8 mouse cellular contexts compared by ENCODE assay signal in genomic region chr11:102248630-102249230, GRCm38 (mm10). TPM values are rescaled to one million over a fixed set of nuclear protein-coding genes. Genes with fewer than 3 reads are reported as not detected.
DNase-seq lines count a peak whose midpoint lies in the region; ATAC-seq and TF ChIP-seq lines count a peak whose summit lies in the region.

Gene BC030867, plus strand, starts transcription at chr11:102248882.

- peak within 1 kb of the TSS; percentile 90 for H3K9ac ChIP-seq in ES-Bruce4 (ENCODE audit: low read depth, poor library complexity, severe bottlenecking)
- H3K9ac ChIP-seq in forebrain, embryonic 12.5 days, result peak within 1 kb of the TSS; percentile 80
- H3K9ac ChIP-seq in heart, postnatal 0 days (replicated peaks; ENCODE audit: low read depth, low read length), result peak within 1 kb of the TSS; percentile 56; the same call in 1 of the 2 replicates
- peak within 1 kb of the TSS; percentile 85 for H3K9ac ChIP-seq in liver, embryonic 15.5 days
- peak within 1 kb of the TSS; percentile 71 for H3K9ac ChIP-seq in neural tube, embryonic 11.5 days (ENCODE audit: low read length)
- peak within 1 kb of the TSS; percentile 83 for H3K9ac ChIP-seq in stomach, embryonic 16.5 days (ENCODE audit: low read length)

- peak within 1 kb of the TSS; percentile 73 for H3K27ac ChIP-seq in ES-Bruce4 (ENCODE audit: insufficient read depth, low read length)
- peak within 1 kb of the TSS; percentile 27 for H3K27ac ChIP-seq in forebrain, embryonic 12.5 days
- no peak within 1 kb of the TSS for H3K27ac ChIP-seq in heart, postnatal 0 days (ENCODE audit: low read depth)
- peak within 1 kb of the TSS; percentile 74 for H3K27ac ChIP-seq in liver, embryonic 15.5 days (replicated peaks)
- H3K27ac ChIP-seq in neural tube, embryonic 11.5 days (ENCODE audit: low read depth, low read length), result 0 out of 2 replicates have a peak within 1 kb of the TSS, but pooled peaks have one; percentile 8
- H3K27ac ChIP-seq in stomach, embryonic 16.5 days (ENCODE audit: low read length), result peak within 1 kb of the TSS; percentile 55

- peak within 1 kb of the TSS; percentile 68 for H3K4me2 ChIP-seq in forebrain, embryonic 12.5 days
- peak within 1 kb of the TSS; percentile 99 for H3K4me2 ChIP-seq in heart, postnatal 0 days (ENCODE audit: low read depth, low read length)
- H3K4me2 ChIP-seq in liver, embryonic 15.5 days, result peak within 1 kb of the TSS; percentile 82
- H3K4me2 ChIP-seq in neural tube, embryonic 11.5 days (ENCODE audit: low read depth), result peak within 1 kb of the TSS; percentile 78
- peak within 1 kb of the TSS; percentile 86 for H3K4me2 ChIP-seq in stomach, embryonic 16.5 days (ENCODE audit: low read depth, low read length)

- H3K4me1 ChIP-seq in ES-Bruce4 (ENCODE audit: control insufficient read depth, insufficient read depth, low read length), result no peaks in the 10 kb centered on the region
- peaks cover 30% of the 10 kb centered on the region for H3K4me1 ChIP-seq in forebrain, embryonic 12.5 days
- H3K4me1 ChIP-seq in heart, postnatal 0 days (ENCODE audit: control insufficient read depth, insufficient read depth), result peaks cover 13% of the 10 kb centered on the region
- peaks cover 24% of the 10 kb centered on the region for H3K4me1 ChIP-seq in liver, embryonic 15.5 days (replicated peaks)
- H3K4me1 ChIP-seq in neural tube, embryonic 11.5 days (ENCODE audit: control insufficient read depth, insufficient read depth, low read length), result peaks cover 11% of the 10 kb centered on the region; the same call in 1 of the 2 replicates
- H3K4me1 ChIP-seq in stomach, embryonic 16.5 days (ENCODE audit: control insufficient read depth, insufficient read depth, low read length), result peaks cover 27% of the 10 kb centered on the region

- peak; percentile 55 for TF ChIP-seq POLR2A in ES-Bruce4 (IDR thresholded peaks at IDR 0.05; ENCODE audit: insufficient read depth, low read length)

- H3K9me3 ChIP-seq in ES-Bruce4 (replicated peaks; ENCODE audit: control insufficient read depth, insufficient read depth, low read length, poor library complexity, severe bottlenecking), result no peaks in the 10 kb centered on the region
- no peaks in the 10 kb centered on the region for H3K9me3 ChIP-seq in forebrain, embryonic 12.5 days
- no peaks in the 10 kb centered on the region for H3K9me3 ChIP-seq in heart, postnatal 0 days (replicated peaks; ENCODE audit: control insufficient read depth, low read length)
- no peaks in the 10 kb centered on the region for H3K9me3 ChIP-seq in liver, embryonic 15.5 days (replicated peaks)
- no peaks in the 10 kb centered on the region for H3K9me3 ChIP-seq in neural tube, embryonic 11.5 days (ENCODE audit: control insufficient read depth, low read length)
- no peaks in the 10 kb centered on the region for H3K9me3 ChIP-seq in stomach, embryonic 16.5 days (replicated peaks; ENCODE audit: control insufficient read depth, low read length)

- peak; percentile 99 for DNase-seq in c-Kit-positive CD71-positive TER-119-positive erythroid progenitor cells, embryonic 14.5 days (ENCODE audit: low spot score)
- DNase-seq in heart, postnatal 0 days (ENCODE audit: low spot score), result peak; percentile 88
- DNase-seq in kidney, postnatal 36 days, result peak; percentile 94 to 97
- DNase-seq in neural tube, embryonic 11.5 days (ENCODE audit: low spot score), result peak; percentile 98

- H3K27me3 ChIP-seq in ES-Bruce4 (ENCODE audit: control insufficient read depth, insufficient read depth, low read length, poor library complexity, severe bottlenecking), result no peaks in the 10 kb centered on the region
- no peaks in the 10 kb centered on the region for H3K27me3 ChIP-seq in forebrain, embryonic 12.5 days
- no peaks in the 10 kb centered on the region for H3K27me3 ChIP-seq in heart, postnatal 0 days (ENCODE audit: control insufficient read depth, insufficient read depth, low read length)
- H3K27me3 ChIP-seq in liver, embryonic 15.5 days, result peaks cover 20% of the 10 kb centered on the region
- H3K27me3 ChIP-seq in neural tube, embryonic 11.5 days (ENCODE audit: control insufficient read depth, insufficient read depth, low read length), result no peaks in the 10 kb centered on the region
- H3K27me3 ChIP-seq in stomach, embryonic 16.5 days (ENCODE audit: control insufficient read depth, insufficient read depth, low read length), result no peaks in the 10 kb centered on the region

- under 1% methylated on average over 41 of the region's 41 CpGs for WGBS in forebrain, embryonic 12.5 days
- under 1% methylated on average over 41 of the region's 41 CpGs for WGBS in heart, postnatal 0 days
- under 1% methylated on average over 41 of the region's 41 CpGs for WGBS in liver, embryonic 15.5 days (ENCODE audit: insufficient replicate concordance)
- WGBS in neural tube, embryonic 11.5 days, result under 1% methylated on average over 41 of the region's 41 CpGs
- WGBS in stomach, embryonic 16.5 days, result under 1% methylated on average over 41 of the region's 41 CpGs

- H3K36me3 ChIP-seq in ES-Bruce4 (ENCODE audit: control insufficient read depth, insufficient read depth, low read length, poor library complexity, severe bottlenecking), result peaks cover 27% of the 10 kb centered on the region
- peaks cover 14% of the 10 kb centered on the region for H3K36me3 ChIP-seq in forebrain, embryonic 12.5 days (replicated peaks)
- no peaks in the 10 kb centered on the region for H3K36me3 ChIP-seq in heart, postnatal 0 days (replicated peaks; ENCODE audit: control insufficient read depth, insufficient read depth, low read length)
- peaks cover 32% of the 10 kb centered on the region for H3K36me3 ChIP-seq in liver, embryonic 15.5 days (replicated peaks)
- H3K36me3 ChIP-seq in neural tube, embryonic 11.5 days (ENCODE audit: control insufficient read depth, insufficient read depth, low read length), result peaks cover 2% of the 10 kb centered on the region; the same call in 1 of the 2 replicates
- H3K36me3 ChIP-seq in stomach, embryonic 16.5 days (ENCODE audit: control insufficient read depth, insufficient read depth, low read length), result no peaks in the 10 kb centered on the region

- peak; percentile 65 for ATAC-seq in forebrain, embryonic 12.5 days (ENCODE audit: low FRiP score)
- ATAC-seq in heart, postnatal 0 days (ENCODE audit: insufficient read depth, low read depth), result peak; percentile 63
- peak; percentile 80 for ATAC-seq in liver, embryonic 15.5 days (ENCODE audit: insufficient read depth)
- peak; percentile 73 for ATAC-seq in neural tube, embryonic 11.5 days (ENCODE audit: insufficient read depth, low FRiP score, low TSS enrichment)
- peak; percentile 39; the same call in 1 of the 2 replicates for ATAC-seq in stomach, embryonic 16.5 days (ENCODE audit: insufficient read depth, low FRiP score)

- TF ChIP-seq CTCF in ES-Bruce4 (IDR thresholded peaks at IDR 0.05; ENCODE audit: low read depth, low read length), result peak; percentile 58
- TF ChIP-seq CTCF in heart, postnatal 0 days (IDR thresholded peaks at IDR 0.05; ENCODE audit: low read depth), result peak; percentile 76

- TF ChIP-seq EP300 in ES-Bruce4 (IDR thresholded peaks at IDR 0.05; ENCODE audit: insufficient read depth, low read depth, low read length), result no peak
- TF ChIP-seq EP300 in heart, postnatal 0 days (IDR thresholded peaks at IDR 0.05; ENCODE audit: low read depth), result peak; percentile 65

- peak within 1 kb of the TSS; percentile 89 for H3K4me3 ChIP-seq in ES-Bruce4 (ENCODE audit: low read depth, low read length)
- H3K4me3 ChIP-seq in forebrain, embryonic 12.5 days (replicated peaks), result peak within 1 kb of the TSS; percentile 57
- peak within 1 kb of the TSS; percentile 75 for H3K4me3 ChIP-seq in heart, postnatal 0 days (ENCODE audit: low read depth, low read length)
- H3K4me3 ChIP-seq in liver, embryonic 15.5 days (replicated peaks), result peak within 1 kb of the TSS; percentile 86
- peak within 1 kb of the TSS; percentile 80 for H3K4me3 ChIP-seq in neural tube, embryonic 11.5 days (ENCODE audit: low read depth, low read length)
- H3K4me3 ChIP-seq in stomach, embryonic 16.5 days (replicated peaks; ENCODE audit: low read length), result peak within 1 kb of the TSS; percentile 70

RNA-seq across cellular contexts. Expression of gene BC030867, which starts in this region (rescaled TPM):
- polyA plus RNA-seq in ES-Bruce4 (2011; ENCODE audit: insufficient read depth, insufficient read length, low read depth, missing spikeins), result 32.5 and 34.0 TPM in 2 replicates
- polyA plus RNA-seq in forebrain, embryonic 12.5 days (2016; fragmentation: Nextera tagmentation; extraction: Ambion mirVana), result 18.5 and 19.4 TPM in 2 replicates
- total RNA-seq in heart, postnatal 0 days (2014; rRNA removed; ENCODE audit: low replicate concordance), result 3.9 and 5.6 TPM in 2 replicates
- 2.2 and 2.9 TPM in 2 replicates for polyA plus RNA-seq in heart, postnatal 0 days (2015; fragmentation: Nextera tagmentation; extraction: Ambion mirVana)
- polyA plus RNA-seq in liver, embryonic 15.5 days (2015; fragmentation: Nextera tagmentation; extraction: Ambion mirVana), result 14.1 and 15.3 TPM in 2 replicates
- 17.9 and 18.6 TPM in 2 replicates for polyA plus RNA-seq in neural tube, embryonic 11.5 days (2014; fragmentation: Nextera tagmentation; extraction: Ambion mirVana)
- 10.8 and 12.4 TPM in 2 replicates for polyA plus RNA-seq in stomach, embryonic 16.5 days (2015; fragmentation: Nextera tagmentation; extraction: Ambion mirVana)
